Mouse (Mus musculus): ENCODE measurements around the gene Sun2. TPM values are rescaled to one million over a fixed set of nuclear protein-coding genes. Genes with fewer than 3 reads are reported as not detected.

Gene Sun2
- polyA plus RNA-seq, 1 experiment = 32.0 TPM

- H3K4me3 ChIP-seq (ENCODE audit: insufficient read depth, low read length) = no peak overlapping the region
- no peaks in the 10 kb centered on the region for H3K4me1 ChIP-seq (ENCODE audit: control insufficient read depth, insufficient read depth, low read length)
- TF ChIP-seq POLR2A (IDR thresholded peaks at IDR 0.05; ENCODE audit: extremely low read depth, insufficient read depth, low read length) = no peak
- TF ChIP-seq CTCF (IDR thresholded peaks at IDR 0.05; ENCODE audit: extremely low read depth, insufficient read depth, low read length) = peak; percentile 24; the same call in 1 of the 2 replicates
- H3K27ac ChIP-seq (ENCODE audit: insufficient read depth, low read length) = no peak overlapping the region
Observed at GRCm38 (mm10) chr15:79747998-79748397, 5.7 kb upstream of the Sun2 start.

- no peak for TF ChIP-seq CTCF (IDR thresholded peaks at IDR 0.05; ENCODE audit: extremely low read depth, insufficient read depth, low read length)
- no peak for TF ChIP-seq POLR2A (IDR thresholded peaks at IDR 0.05; ENCODE audit: extremely low read depth, insufficient read depth, low read length)
- H3K4me1 ChIP-seq (ENCODE audit: control insufficient read depth, insufficient read depth, low read length) = peaks cover 3% of the 10 kb centered on the region
- no peak overlapping the region for H3K27ac ChIP-seq (ENCODE audit: insufficient read depth, low read length)
- H3K4me3 ChIP-seq (ENCODE audit: insufficient read depth, low read length) = no peak overlapping the region
Observed at GRCm38 (mm10) chr15:79745883-79746282, 3.5 kb upstream of the Sun2 start.

- Histone ChIP-seq H3K4me1 (ENCODE audit: control insufficient read depth, insufficient read depth, low read length) (peaks cover 3% of the 10 kb centered on the region), H3K27ac (ENCODE audit: insufficient read depth, low read length) (no peak overlapping the region), H3K4me3 (ENCODE audit: insufficient read depth, low read length) (no peak overlapping the region)
- TF ChIP-seq POLR2A (IDR thresholded peaks at IDR 0.05; ENCODE audit: extremely low read depth, insufficient read depth, low read length) (no peak), CTCF (IDR thresholded peaks at IDR 0.05; ENCODE audit: extremely low read depth, insufficient read depth, low read length) (no peak)
Observed at GRCm38 (mm10) chr15:79745312-79745711, 3.0 kb upstream of the Sun2 start.

- peaks cover 3% of the 10 kb centered on the region for H3K4me1 ChIP-seq (ENCODE audit: control insufficient read depth, insufficient read depth, low read length)
- no peak overlapping the region for H3K27ac ChIP-seq (ENCODE audit: insufficient read depth, low read length)
- H3K4me3 ChIP-seq (ENCODE audit: insufficient read depth, low read length) = no peak overlapping the region
- no peak for TF ChIP-seq POLR2A (IDR thresholded peaks at IDR 0.05; ENCODE audit: extremely low read depth, insufficient read depth, low read length)
- no peak for TF ChIP-seq CTCF (IDR thresholded peaks at IDR 0.05; ENCODE audit: extremely low read depth, insufficient read depth, low read length)
Observed at GRCm38 (mm10) chr15:79744742-79745141, 2.4 kb upstream of the Sun2 start.

DNA sequence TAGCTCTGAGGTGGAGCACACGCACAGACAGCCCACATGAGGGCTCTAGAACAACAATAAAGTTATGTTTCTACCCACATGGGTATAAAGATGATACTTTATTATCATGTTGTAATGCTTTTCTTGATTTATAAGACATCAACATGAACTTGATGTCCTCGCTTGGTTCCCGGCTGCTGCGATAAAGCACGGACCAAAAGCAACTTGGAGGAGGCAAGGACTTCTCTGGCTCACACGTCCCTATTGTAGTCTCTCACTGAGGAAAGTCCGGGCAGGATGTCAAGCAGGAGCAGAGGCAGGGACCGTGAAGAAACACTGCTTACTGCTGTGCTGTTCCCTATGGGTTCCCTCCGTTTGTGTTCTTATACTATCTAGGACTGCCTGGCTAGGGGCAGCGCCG lies 1.7 kb upstream of the Sun2 start:
- H3K4me1 ChIP-seq (ENCODE audit: control insufficient read depth, insufficient read depth, low read length) = peaks cover 5% of the 10 kb centered on the region
- TF ChIP-seq CTCF (IDR thresholded peaks at IDR 0.05; ENCODE audit: extremely low read depth, insufficient read depth, low read length) = no peak
- no peak for TF ChIP-seq POLR2A (IDR thresholded peaks at IDR 0.05; ENCODE audit: extremely low read depth, insufficient read depth, low read length)
- no peak overlapping the region for H3K27ac ChIP-seq (ENCODE audit: insufficient read depth, low read length)
- H3K4me3 ChIP-seq (ENCODE audit: insufficient read depth, low read length) = no peak overlapping the region

GRCm38 (mm10) chr15:79742706-79743023 lies 329 bp upstream of the Sun2 start:
- Histone ChIP-seq H3K4me3 (ENCODE audit: insufficient read depth, low read length) (peak overlapping the region; percentile 55), H3K4me1 (ENCODE audit: control insufficient read depth, insufficient read depth, low read length) (peaks cover 5% of the 10 kb centered on the region), H3K27ac (ENCODE audit: insufficient read depth, low read length) (no peak overlapping the region)
- TF ChIP-seq CTCF (IDR thresholded peaks at IDR 0.05; ENCODE audit: extremely low read depth, insufficient read depth, low read length) = no peak
- no peak for TF ChIP-seq POLR2A (IDR thresholded peaks at IDR 0.05; ENCODE audit: extremely low read depth, insufficient read depth, low read length)

DNA sequence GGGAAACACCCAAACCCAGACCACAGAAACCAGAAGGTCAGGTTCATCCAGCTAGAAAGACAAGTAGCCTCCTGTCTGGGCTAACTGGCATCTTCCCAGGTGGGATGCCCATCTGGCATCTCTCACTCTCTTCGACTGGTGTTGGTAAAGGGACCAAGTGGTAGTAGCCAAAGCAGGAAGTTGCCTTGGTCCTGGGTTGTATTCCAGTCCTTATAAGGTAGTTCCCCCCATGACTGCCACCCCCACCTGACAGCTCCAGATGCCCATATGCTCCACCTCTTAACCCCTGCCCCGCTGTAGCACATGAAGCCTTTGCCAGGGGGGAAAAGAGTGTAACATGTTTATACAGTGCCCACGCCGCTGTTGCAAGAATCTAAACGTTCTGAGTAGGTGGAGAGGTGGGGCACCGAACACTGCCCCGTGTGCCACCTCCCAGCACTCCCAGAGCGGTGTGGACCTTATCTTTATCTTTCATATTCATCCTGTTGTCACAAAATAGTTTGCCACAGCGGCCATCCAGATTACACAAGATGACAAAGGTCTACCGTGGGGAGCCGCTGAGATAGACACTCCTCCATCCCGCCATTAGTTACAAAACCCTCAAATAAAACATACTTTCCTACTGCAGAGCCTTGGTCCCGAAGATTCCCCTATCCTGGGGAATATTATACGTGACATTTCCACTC lies 1.0 kb downstream of the Sun2 start:
- no peak for TF ChIP-seq POLR2A (IDR thresholded peaks at IDR 0.05; ENCODE audit: extremely low read depth, insufficient read depth, low read length)
- no peak for TF ChIP-seq CTCF (IDR thresholded peaks at IDR 0.05; ENCODE audit: extremely low read depth, insufficient read depth, low read length)
- H3K27ac ChIP-seq (ENCODE audit: insufficient read depth, low read length) = peak overlapping the region; percentile 91
- H3K4me3 ChIP-seq (ENCODE audit: insufficient read depth, low read length) = peak overlapping the region; percentile 55
- peaks cover 5% of the 10 kb centered on the region for H3K4me1 ChIP-seq (ENCODE audit: control insufficient read depth, insufficient read depth, low read length)

DNA sequence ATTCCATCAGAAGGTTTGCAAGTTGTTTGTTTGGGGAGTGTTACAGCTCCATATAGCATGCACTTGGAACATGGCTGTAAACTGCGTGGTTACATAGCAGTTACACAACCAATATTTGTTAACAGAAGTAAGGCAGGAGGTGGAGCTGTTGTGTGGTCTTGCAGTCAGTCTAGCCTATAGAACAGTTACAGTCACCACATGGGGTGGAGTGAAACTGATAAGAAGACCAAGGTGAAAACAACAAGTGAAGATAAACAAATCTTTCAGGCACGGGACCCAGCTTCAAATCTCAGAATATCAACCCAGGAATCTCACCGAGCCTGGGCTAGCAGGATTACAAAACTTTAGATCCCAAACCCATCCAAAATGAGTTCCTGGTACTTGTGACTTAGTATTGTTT lies 1.6 kb downstream of the Sun2 start:
- H3K27ac ChIP-seq (ENCODE audit: insufficient read depth, low read length) = no peak overlapping the region
- peaks cover 7% of the 10 kb centered on the region for H3K4me1 ChIP-seq (ENCODE audit: control insufficient read depth, insufficient read depth, low read length)
- H3K4me3 ChIP-seq (ENCODE audit: insufficient read depth, low read length) = peak overlapping the region; percentile 55; the same call in 1 of the 2 replicates
- TF ChIP-seq CTCF (IDR thresholded peaks at IDR 0.05; ENCODE audit: extremely low read depth, insufficient read depth, low read length) = no peak
- no peak for TF ChIP-seq POLR2A (IDR thresholded peaks at IDR 0.05; ENCODE audit: extremely low read depth, insufficient read depth, low read length)

DNA sequence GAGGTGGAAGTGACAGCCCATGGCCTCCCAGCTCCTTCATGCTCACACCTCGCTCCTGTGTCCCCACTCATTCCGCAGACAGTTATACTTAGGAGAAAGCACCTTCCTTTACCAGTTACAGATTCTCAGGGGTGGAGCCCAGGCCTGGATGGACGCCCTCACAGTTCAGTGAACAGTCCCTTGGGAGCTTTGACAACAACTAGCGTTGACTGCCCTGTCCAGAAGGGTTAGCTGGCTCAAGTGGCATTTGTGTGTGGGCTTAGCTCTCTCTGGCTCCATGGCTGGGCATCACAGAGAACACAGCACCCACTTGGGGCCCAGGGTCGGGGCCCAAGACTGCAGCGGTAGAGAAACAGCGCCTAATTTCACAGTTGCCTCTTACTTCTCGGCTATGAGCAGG lies 8.0 kb downstream of the Sun2 start:
- Histone ChIP-seq H3K4me3 (ENCODE audit: insufficient read depth, low read length) (no peak overlapping the region), H3K27ac (ENCODE audit: insufficient read depth, low read length) (peak overlapping the region; percentile 0), H3K4me1 (ENCODE audit: control insufficient read depth, insufficient read depth, low read length) (peaks cover 9% of the 10 kb centered on the region)
- TF ChIP-seq POLR2A (IDR thresholded peaks at IDR 0.05; ENCODE audit: extremely low read depth, insufficient read depth, low read length) (no peak), CTCF (IDR thresholded peaks at IDR 0.05; ENCODE audit: extremely low read depth, insufficient read depth, low read length) (no peak)

GRCm38 (mm10) chr15:79733640-79734039 lies 8.7 kb downstream of the Sun2 start:
- Histone ChIP-seq H3K4me1 (ENCODE audit: control insufficient read depth, insufficient read depth, low read length) (peaks cover 7% of the 10 kb centered on the region), H3K27ac (ENCODE audit: insufficient read depth, low read length) (no peak overlapping the region), H3K4me3 (ENCODE audit: insufficient read depth, low read length) (no peak overlapping the region)
- no peak for TF ChIP-seq CTCF (IDR thresholded peaks at IDR 0.05; ENCODE audit: extremely low read depth, insufficient read depth, low read length)
- no peak for TF ChIP-seq POLR2A (IDR thresholded peaks at IDR 0.05; ENCODE audit: extremely low read depth, insufficient read depth, low read length)

All from cortical plate, adult 2 months (tissue).